Comparison of ENCODE assay signal across 14 mouse cellular contexts in the genomic region with DNA sequence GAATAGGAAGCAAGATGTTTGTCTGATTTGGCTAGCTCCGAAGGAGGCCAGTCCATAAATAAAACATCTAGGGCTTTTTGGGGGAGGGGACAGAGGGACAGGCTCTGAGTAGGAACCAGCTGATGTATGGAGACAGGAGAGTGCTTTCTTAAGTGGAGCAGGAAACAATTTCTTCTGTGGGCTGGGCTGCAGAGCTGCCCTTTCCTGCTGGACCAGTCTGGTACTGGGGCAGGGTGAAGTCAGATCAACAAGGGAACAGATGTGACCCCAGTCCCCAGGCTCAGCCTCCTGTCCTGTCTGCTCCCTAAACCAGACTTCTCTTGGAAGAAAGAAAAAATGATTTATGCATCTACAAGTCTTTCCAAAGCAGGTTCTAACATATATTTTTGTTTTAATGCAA.
"Had no signal": no experiment of that assay in that cellular context is flagged by ENCODE, and none has a peak within 500 bp of the region (broad histone marks: within the 10 kb centered on the region; RNA-seq: fewer than 3 reads in every experiment).

No protein-coding gene starts in this region.

- H3K4me3 ChIP-seq: limb, embryonic 12.5 days; liver, embryonic 13.5 days; lung, embryonic 15.5 days; midbrain, embryonic 13.5 days had no signal

- H3K27me3 ChIP-seq: liver, embryonic 13.5 days; lung, embryonic 15.5 days; midbrain, embryonic 13.5 days had no signal

- DNase-seq: kidney, postnatal 14 days; layer of hippocampus, adult 9-11 months; liver; liver, embryonic 13.5 days; liver, postnatal 0 days; lung, postnatal 14 days; thymus, postnatal 14 days had no signal

- ATAC-seq: inflammation-experienced regulatory T-cells, adult 6 months; intestine, postnatal 0 days; liver, postnatal 0 days; midbrain, embryonic 13.5 days had no signal

- H3K4me1 ChIP-seq: liver, embryonic 13.5 days; lung, embryonic 15.5 days; midbrain, embryonic 13.5 days had no signal

- H3K9me3 ChIP-seq: liver, embryonic 13.5 days; lung, embryonic 15.5 days; midbrain, embryonic 13.5 days had no signal

- H3K9ac ChIP-seq: limb, embryonic 12.5 days; liver, embryonic 13.5 days; liver, postnatal 0 days; lung, embryonic 15.5 days; midbrain, embryonic 13.5 days had no signal

- H3K4me2 ChIP-seq: limb, embryonic 12.5 days; liver, embryonic 13.5 days; lung, embryonic 15.5 days; midbrain, embryonic 13.5 days had no signal

- H3K27ac ChIP-seq: limb, embryonic 12.5 days; liver, embryonic 13.5 days; lung, embryonic 15.5 days; macrophage; midbrain, embryonic 13.5 days; stomach, postnatal 0 days had no signal

- H3K36me3 ChIP-seq: limb, embryonic 12.5 days; liver, embryonic 13.5 days; lung, embryonic 15.5 days; midbrain, embryonic 13.5 days had no signal
